Mouse (Mus musculus) cortical plate, adult 2 months (tissue): ENCODE measurements around the gene Sh2b1.

ENCODE experiments used
- CTCF ChIP-seq: fragments of 200-500 bp; IDR thresholded peaks from 2 replicates; pipeline ENCODE4 v1.5.1; 2011; ENCODE audit warnings: mild to moderate bottlenecking, control low read depth, low read length; ENCODE audit not compliant: insufficient read depth; ENCODE audit errors: extremely low read depth
- POLR2A ChIP-seq: fragments of 200-500 bp; IDR thresholded peaks from 2 replicates; pipeline ENCODE4 v1.6.1; 2011; ENCODE audit warnings: mild to moderate bottlenecking, low read length, control low read depth; ENCODE audit not compliant: insufficient read depth; ENCODE audit errors: extremely low read depth

- no peak for TF ChIP-seq CTCF
- no peak for TF ChIP-seq POLR2A
Observed at GRCm38 (mm10) chr7:126435801-126436200, 39.4 kb downstream of the Sh2b1 start.
